Mouse (Mus musculus): ENCODE measurements around the gene Slc9a9.

The Slc9a9 gene

GRCm38 (mm10) chr9:94838479-94839031, 168.8 kb downstream of the Slc9a9 start:
- no peak for DNase-seq (ENCODE audit: low spot score)

DNA sequence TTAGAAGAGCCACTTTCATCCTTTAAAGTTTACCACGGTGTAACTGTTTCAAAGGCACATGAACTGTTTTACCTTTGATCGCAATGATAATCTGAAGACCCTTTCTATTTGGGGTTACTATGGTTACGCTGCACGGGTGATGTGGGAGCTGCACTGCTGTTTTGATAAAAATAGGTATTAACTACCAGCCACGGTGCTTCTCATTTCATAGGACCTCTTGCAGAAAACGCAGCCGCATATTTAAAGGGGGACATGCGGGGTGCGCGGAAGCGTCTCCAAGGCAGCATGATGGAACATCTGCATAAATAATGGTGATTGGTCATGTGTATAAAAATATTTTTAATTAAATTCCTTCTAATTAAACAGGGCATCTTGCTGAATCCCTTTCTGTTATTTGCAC, 169.5 kb downstream of the Slc9a9 start:
- DNase-seq (ENCODE audit: low spot score), result no peak

DNA sequence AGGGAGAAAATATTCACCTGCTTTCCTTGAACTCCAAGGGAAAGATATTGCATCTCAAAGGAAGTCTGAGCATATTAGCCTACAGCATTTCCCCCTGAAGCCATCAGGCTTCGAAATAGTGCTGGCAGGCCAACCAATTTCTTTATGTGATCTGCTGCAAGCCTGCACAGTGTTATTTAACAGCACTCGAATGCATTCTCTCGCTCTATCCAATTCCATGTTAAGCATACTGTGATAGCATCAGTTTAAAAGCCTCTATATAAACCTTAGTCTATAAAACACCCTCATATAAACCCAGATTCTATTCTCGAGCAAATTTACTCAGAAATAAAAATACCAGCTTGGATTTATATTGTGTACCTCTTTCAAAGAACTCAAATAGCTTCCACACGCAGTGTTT, 170.7 kb downstream of the Slc9a9 start:
- no peak for DNase-seq (ENCODE audit: low spot score)

GRCm38 (mm10) chr9:94840972-94841371, 171.3 kb downstream of the Slc9a9 start:
- no peak for DNase-seq (ENCODE audit: low spot score)

DNA sequence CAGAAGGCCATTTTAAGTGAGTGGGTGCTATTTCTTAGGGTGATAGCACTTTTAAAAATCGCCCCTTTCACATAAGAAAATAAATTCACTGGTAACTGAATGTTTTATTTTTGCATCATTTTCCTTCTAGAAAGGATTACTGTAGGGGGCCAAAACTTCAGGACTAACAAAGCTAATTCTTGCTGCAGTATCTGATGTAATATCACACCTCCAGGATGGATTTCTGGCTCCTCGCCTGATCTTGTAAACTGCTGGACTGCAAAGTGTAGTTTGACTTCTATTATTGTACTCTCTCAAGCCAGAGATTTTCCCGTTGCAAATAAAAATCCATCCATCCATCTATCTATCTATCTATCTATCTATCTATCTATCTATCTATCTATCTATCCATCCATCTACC, 174.5 kb downstream of the Slc9a9 start:
- DNase-seq (ENCODE audit: low spot score), result no peak

- no peak for DNase-seq (ENCODE audit: low spot score)
These were observed 177.9 kb downstream of the Slc9a9 start for GRCm38 (mm10) chr9:94847624-94848023.

DNA sequence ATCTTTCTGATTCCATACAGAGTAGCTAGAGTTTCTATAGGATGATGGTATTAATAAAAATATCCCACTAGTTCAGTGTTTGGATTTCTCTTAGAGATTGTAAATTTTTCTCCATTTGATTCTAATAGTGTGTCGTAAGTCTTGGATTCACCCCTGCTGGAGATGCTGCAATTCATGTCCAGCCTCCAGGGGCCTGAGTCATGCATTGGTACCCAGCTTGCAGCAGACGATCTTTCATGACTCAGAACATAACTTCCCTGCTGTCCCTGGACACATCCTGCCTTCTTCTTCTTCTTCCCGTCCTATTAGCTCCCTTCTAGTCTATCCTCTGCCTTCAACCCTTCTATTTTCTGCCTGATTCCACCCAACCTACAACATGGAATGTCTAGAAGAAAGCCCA, 181.8 kb downstream of the Slc9a9 start:
- no peak for DNase-seq (ENCODE audit: low spot score)

- DNase-seq (ENCODE audit: low spot score), result no peak
These were observed 186.4 kb downstream of the Slc9a9 start for GRCm38 (mm10) chr9:94856093-94856492.

- DNase-seq (ENCODE audit: low spot score), result no peak
These were observed 198.8 kb downstream of the Slc9a9 start for GRCm38 (mm10) chr9:94868557-94868956.

GRCm38 (mm10) chr9:94869023-94869799, 199.5 kb downstream of the Slc9a9 start:
- no peak for DNase-seq (ENCODE audit: low spot score)

DNA sequence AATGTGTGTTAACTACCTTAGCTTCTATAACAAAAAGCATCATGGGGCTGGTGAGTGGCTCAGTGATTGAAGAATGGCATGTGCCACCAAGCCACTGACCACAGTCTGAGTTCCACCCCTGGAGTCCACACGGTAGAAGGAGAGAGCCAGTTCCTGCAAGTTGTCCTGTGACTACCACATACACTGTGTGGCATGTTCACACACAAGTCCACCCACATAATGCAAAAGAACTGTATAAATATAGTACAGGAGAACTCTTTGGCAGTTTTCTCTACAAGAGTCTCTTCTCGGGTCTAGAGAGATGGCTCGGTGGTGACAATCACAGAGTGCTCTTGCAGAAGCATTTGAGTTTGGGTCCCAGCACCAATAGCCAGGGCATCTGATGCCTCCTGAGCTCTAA, 212.8 kb downstream of the Slc9a9 start:
- DNase-seq (ENCODE audit: low spot score), result no peak

- DNase-seq (ENCODE audit: low spot score), result no peak
These were observed 213.7 kb downstream of the Slc9a9 start for GRCm38 (mm10) chr9:94883435-94883834.

- DNase-seq (ENCODE audit: low spot score), result no peak
These were observed 215.4 kb downstream of the Slc9a9 start for GRCm38 (mm10) chr9:94885151-94885550.

- DNase-seq (ENCODE audit: low spot score), result no peak
These were observed 219.9 kb downstream of the Slc9a9 start for GRCm38 (mm10) chr9:94889647-94890046.

DNA sequence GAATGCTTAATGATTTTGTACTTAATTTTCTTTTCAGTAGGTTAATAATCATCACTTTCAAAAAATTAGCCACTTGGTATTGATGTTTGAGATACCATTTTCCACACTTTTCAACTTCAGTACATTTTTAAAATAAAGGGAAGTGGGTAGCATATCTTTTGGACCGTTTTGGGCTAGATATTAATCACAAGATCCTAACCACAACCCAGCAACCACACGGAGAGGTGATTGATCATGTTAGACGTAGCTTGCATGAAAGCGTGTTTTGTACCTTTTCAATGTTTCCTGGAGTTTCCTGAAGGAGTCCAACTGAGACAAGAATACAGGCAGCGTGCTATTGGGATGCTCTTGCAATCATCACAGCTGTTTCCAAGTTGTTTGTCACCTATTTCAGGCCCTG, 226.2 kb downstream of the Slc9a9 start:
- no peak for DNase-seq (ENCODE audit: low spot score)

- no peak for DNase-seq (ENCODE audit: low spot score)
These were observed 234.5 kb downstream of the Slc9a9 start for GRCm38 (mm10) chr9:94904180-94904579.

DNA sequence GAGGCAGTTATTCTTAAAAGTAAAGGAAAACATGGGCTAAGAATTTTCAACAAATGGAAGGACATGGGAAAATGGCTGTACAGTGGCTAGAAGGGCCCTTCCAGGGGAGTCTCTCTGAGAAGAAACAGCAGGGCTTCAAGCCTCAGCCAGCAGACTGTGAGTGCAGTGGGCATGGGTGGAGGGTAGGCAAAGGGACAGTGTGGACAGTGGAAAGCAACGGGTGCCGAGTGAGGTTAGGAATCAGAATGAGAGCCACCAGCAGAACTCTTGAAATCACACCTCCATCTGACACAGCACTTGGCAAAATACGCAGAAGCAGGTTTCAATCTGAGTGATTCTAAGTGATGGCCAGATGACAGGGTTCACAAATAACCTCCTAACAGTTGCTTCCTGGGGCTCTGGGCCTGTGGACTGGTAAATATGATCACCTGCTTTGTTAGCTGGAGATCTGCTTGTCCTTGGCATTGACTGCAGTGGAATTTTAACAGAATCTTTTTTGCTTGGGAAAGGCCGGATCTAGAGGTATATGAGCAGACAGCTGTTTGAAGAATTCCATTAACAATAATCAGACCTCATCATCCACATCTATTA, 237.4 kb downstream of the Slc9a9 start:
- DNase-seq (ENCODE audit: low spot score), result no peak

DNA sequence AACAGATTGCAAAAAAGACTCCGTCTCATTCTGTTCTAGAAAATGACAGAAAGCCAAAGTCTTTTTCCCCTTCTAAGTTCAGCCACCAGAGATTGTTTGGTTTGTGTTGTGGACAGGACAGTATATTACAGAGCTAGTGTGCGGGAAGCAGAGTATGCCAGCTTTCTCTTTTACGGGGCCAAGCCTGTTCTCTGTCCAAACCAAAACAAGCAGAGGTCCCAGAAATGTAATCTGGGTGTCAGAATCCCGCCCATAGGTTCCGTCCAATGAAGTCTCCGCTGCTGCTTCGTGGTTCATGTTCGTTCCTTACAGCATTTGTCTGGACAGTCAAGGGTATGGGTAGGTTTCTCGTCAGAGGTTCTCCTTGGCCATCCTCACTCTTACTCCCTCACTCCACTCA, 242.4 kb downstream of the Slc9a9 start:
- no peak for DNase-seq (ENCODE audit: low spot score)

- no peak for DNase-seq (ENCODE audit: low spot score)
These were observed 252.4 kb downstream of the Slc9a9 start for GRCm38 (mm10) chr9:94922062-94922461.

DNA sequence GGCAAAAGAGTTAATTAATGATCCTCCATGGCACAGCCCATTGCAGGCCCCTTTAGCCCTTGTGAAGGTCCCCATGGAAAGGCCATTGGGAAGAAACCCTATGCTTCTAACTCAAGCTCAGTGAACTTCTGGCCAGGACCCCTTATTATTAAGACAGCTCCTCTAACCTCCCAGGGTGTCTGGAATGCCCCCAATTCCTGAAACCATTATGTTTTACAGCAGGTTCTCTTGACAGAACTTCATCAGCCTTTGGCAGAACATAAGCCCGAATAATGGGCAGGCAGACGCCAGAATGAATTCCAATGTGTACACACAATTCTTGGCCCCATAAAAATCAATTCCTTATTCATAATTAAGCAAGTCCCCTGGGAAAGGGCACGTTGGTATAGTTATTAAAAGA, 256.1 kb downstream of the Slc9a9 start:
- no peak for DNase-seq (ENCODE audit: low spot score)

DNA sequence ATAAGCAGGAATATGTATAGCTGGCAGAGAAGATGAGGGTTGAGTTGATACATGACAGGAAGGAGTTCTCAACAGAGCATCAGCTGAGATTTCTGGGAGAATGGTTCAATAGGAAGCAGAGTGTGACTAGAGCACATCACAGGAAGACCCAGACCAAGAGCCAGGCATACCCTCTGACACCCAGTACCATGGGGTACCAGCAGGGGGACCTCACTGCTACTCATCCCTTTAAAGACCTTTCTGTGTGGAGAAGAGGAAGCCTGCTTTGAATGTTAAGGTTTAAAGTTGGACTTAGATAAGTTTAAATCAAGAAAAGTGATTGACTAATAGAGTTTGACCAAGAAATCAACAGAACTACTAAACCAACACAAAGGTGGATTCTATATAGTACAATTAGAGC, 257.4 kb downstream of the Slc9a9 start:
- no peak for DNase-seq (ENCODE audit: low spot score)

GRCm38 (mm10) chr9:94945569-94946135, 275.9 kb downstream of the Slc9a9 start:
- DNase-seq (ENCODE audit: low spot score), result no peak

GRCm38 (mm10) chr9:94947246-94947645, 277.5 kb downstream of the Slc9a9 start:
- DNase-seq (ENCODE audit: low spot score), result no peak
